Mouse (Mus musculus): Measurements from ENCODE around the gene Paqr9.

The Paqr9 gene

GRCm38 (mm10) chr9:95559059-95559935 lies at the start of gene Paqr9:
Paqr9 (plus strand) TSS chr9:95559657.
- no peak for DNase-seq (ENCODE audit: low read depth, low spot score)

- no peak for DNase-seq (ENCODE audit: low read depth, low spot score)
Observed at GRCm38 (mm10) chr9:95510693-95511404, 48.6 kb upstream of the Paqr9 start.

- peak; percentile 98 for DNase-seq (ENCODE audit: low read depth, low spot score)
Observed at GRCm38 (mm10) chr9:95511472-95512330, 47.8 kb upstream of the Paqr9 start, which contains the start of gene U2surp. U2surp (minus strand) TSS chr9:95511996.

- no peak for DNase-seq (ENCODE audit: low read depth, low spot score)
Observed at GRCm38 (mm10) chr9:95512331-95513030, 47.0 kb upstream of the Paqr9 start.

- DNase-seq (ENCODE audit: low read depth, low spot score) = no peak
Observed at GRCm38 (mm10) chr9:95513776-95514175, 45.7 kb upstream of the Paqr9 start.

- DNase-seq (ENCODE audit: low read depth, low spot score) = peak; percentile 64
Observed at GRCm38 (mm10) chr9:95514361-95514760, 45.1 kb upstream of the Paqr9 start.

- DNase-seq (ENCODE audit: low read depth, low spot score) = no peak
Observed at GRCm38 (mm10) chr9:95520563-95520962, 38.9 kb upstream of the Paqr9 start.

GRCm38 (mm10) chr9:95521031-95521430 lies 38.4 kb upstream of the Paqr9 start:
- DNase-seq (ENCODE audit: low read depth, low spot score) = peak; percentile 43

GRCm38 (mm10) chr9:95521566-95521965 lies 37.9 kb upstream of the Paqr9 start:
- no peak for DNase-seq (ENCODE audit: low read depth, low spot score)

GRCm38 (mm10) chr9:95522561-95522960 lies 36.9 kb upstream of the Paqr9 start:
- no peak for DNase-seq (ENCODE audit: low read depth, low spot score)

- DNase-seq (ENCODE audit: low read depth, low spot score) = no peak
Observed at GRCm38 (mm10) chr9:95525376-95525775, 34.1 kb upstream of the Paqr9 start.

- no peak for DNase-seq (ENCODE audit: low read depth, low spot score)
Observed at GRCm38 (mm10) chr9:95525961-95526360, 33.5 kb upstream of the Paqr9 start.

GRCm38 (mm10) chr9:95527676-95528075 lies 31.8 kb upstream of the Paqr9 start:
- DNase-seq (ENCODE audit: low read depth, low spot score) = no peak

GRCm38 (mm10) chr9:95531144-95531543 lies 28.3 kb upstream of the Paqr9 start:
- peak; percentile 49 for DNase-seq (ENCODE audit: low read depth, low spot score)

GRCm38 (mm10) chr9:95533817-95534216 lies 25.6 kb upstream of the Paqr9 start:
- no peak for DNase-seq (ENCODE audit: low read depth, low spot score)

- DNase-seq (ENCODE audit: low read depth, low spot score) = no peak
Observed at GRCm38 (mm10) chr9:95539176-95539800, 20.2 kb upstream of the Paqr9 start.

- DNase-seq (ENCODE audit: low read depth, low spot score) = no peak
Observed at GRCm38 (mm10) chr9:95540487-95540886, 19.0 kb upstream of the Paqr9 start.

- no peak for DNase-seq (ENCODE audit: low read depth, low spot score)
Observed at GRCm38 (mm10) chr9:95541208-95541607, 18.2 kb upstream of the Paqr9 start.

GRCm38 (mm10) chr9:95541650-95542432 lies 17.6 kb upstream of the Paqr9 start:
- DNase-seq (ENCODE audit: low read depth, low spot score) = no peak

- no peak for DNase-seq (ENCODE audit: low read depth, low spot score)
Observed at GRCm38 (mm10) chr9:95542475-95542874, 17.0 kb upstream of the Paqr9 start.
